Mouse (Mus musculus): ENCODE results near the gene Tomm22. TPM values are rescaled to one million over a fixed set of nuclear protein-coding genes. Genes with fewer than 3 reads are reported as not detected.

The Tomm22 gene
- polyA plus RNA-seq, 1 experiment from 2014 or later = 207 TPM

DNA sequence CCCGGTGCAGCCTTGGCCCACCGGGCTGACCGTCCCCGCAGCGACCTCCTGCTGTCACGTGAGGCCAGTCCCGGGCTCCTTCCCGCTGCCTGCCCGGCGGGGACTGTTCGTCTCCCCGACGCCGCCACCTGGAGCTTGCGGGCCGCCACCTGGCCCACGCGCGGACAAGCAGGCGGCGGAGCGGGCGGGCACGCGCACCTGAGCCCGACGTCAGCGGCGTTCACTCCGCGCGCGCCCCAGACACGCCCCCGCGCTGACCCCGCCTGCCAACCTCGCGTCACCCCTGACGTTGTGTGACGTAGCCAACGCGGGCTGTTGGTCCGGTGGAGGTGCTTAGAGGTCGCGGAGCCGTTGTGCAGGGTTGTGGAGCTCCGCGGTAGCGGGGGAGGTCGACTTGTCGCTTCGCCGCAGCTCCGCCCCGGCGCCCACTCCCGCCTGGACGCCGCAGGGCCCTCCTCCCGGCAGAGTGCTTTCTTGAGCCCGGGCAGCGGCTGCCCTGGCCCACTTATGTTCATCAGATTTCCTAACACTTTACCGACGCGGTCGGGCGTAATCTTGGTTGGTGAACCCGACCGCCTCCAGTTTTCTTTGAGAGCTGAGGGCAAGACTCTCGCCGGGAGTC is 17.1 kb downstream of the Tomm22 start, which contains the start of gene Josd1:
Gene Josd1, minus strand, starts transcription at position 274 of the 622 bp plus-strand sequence.
- ATAC-seq = peak; percentile 72
- H3K9me3 ChIP-seq (ENCODE audit: control insufficient read depth) = no peaks in the 10 kb centered on the region
- WGBS = 0% methylated on average over 63 of the region's 72 CpGs
- peak within 1 kb of the TSS; percentile 97 for H3K27ac ChIP-seq (ENCODE audit: low read depth, low read length)
- no peaks in the 10 kb centered on the region for H3K27me3 ChIP-seq (replicated peaks; ENCODE audit: control insufficient read depth, insufficient read depth, low read length)
- peaks cover 23% of the 10 kb centered on the region for H3K4me1 ChIP-seq (replicated peaks; ENCODE audit: control insufficient read depth, insufficient read depth, low read length)
- peak within 1 kb of the TSS; percentile 83 for H3K4me3 ChIP-seq (ENCODE audit: low read depth, low read length)
- peak within 1 kb of the TSS; percentile 83 for H3K9ac ChIP-seq (ENCODE audit: low read depth, low read length)
- H3K36me3 ChIP-seq (ENCODE audit: control insufficient read depth, insufficient read depth) = no peaks in the 10 kb centered on the region
- TF ChIP-seq CTCF (IDR thresholded peaks at IDR 0.05; ENCODE audit: low read depth) = 0 out of 2 replicates have a peak, but pooled peaks have one; percentile 21
- H3K4me2 ChIP-seq (replicated peaks; ENCODE audit: low read depth) = peak within 1 kb of the TSS; percentile 88

DNA sequence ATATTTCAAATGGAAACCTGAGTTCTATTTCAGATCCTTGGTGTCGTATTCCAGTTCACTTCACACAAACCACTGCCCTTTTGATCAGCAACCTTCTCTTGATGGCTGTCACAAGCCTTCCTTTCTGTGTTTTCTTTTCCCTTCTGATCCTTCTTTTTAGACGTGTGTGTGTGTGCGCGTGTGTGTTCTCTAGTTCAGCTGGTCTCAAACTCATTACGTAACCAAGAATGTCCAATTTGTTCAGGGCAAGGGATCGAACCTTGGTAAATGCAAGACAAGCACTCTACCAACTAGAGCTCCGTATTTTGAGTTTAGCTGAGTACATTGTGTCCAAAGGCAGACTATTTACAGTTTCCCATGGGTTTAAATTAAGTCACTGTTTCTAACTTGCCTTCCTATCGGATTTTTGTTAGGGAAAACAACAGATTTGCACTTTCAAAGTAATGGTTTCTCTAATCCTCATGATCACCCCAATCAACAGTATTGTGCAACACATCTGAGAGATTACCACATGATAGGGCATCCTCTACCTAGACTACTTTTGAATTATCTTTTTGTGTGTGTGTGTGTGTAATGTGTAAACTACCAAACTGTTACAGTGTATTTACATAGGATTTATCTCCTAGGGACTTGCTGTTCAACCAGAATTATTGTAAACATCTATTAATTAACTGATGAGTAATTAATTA is 17.8 kb downstream of the Tomm22 start:
- H3K27me3 ChIP-seq (replicated peaks; ENCODE audit: control insufficient read depth, insufficient read depth, low read length) = no peaks in the 10 kb centered on the region
- no peak for TF ChIP-seq CTCF (IDR thresholded peaks at IDR 0.05; ENCODE audit: low read depth)
- peak overlapping the region; percentile 83 for H3K4me3 ChIP-seq (ENCODE audit: low read depth, low read length)
- 3% methylated on average over 8 of the region's 8 CpGs for WGBS
- ATAC-seq = no peak
- H3K27ac ChIP-seq (ENCODE audit: low read depth, low read length) = peak overlapping the region; percentile 97
- peak overlapping the region; percentile 88 for H3K4me2 ChIP-seq (replicated peaks; ENCODE audit: low read depth)
- H3K9me3 ChIP-seq (ENCODE audit: control insufficient read depth) = no peaks in the 10 kb centered on the region
- H3K4me1 ChIP-seq (replicated peaks; ENCODE audit: control insufficient read depth, insufficient read depth, low read length) = peaks cover 20% of the 10 kb centered on the region
- peak overlapping the region; percentile 83 for H3K9ac ChIP-seq (ENCODE audit: low read depth, low read length)
- H3K36me3 ChIP-seq (ENCODE audit: control insufficient read depth, insufficient read depth) = no peaks in the 10 kb centered on the region

DNA sequence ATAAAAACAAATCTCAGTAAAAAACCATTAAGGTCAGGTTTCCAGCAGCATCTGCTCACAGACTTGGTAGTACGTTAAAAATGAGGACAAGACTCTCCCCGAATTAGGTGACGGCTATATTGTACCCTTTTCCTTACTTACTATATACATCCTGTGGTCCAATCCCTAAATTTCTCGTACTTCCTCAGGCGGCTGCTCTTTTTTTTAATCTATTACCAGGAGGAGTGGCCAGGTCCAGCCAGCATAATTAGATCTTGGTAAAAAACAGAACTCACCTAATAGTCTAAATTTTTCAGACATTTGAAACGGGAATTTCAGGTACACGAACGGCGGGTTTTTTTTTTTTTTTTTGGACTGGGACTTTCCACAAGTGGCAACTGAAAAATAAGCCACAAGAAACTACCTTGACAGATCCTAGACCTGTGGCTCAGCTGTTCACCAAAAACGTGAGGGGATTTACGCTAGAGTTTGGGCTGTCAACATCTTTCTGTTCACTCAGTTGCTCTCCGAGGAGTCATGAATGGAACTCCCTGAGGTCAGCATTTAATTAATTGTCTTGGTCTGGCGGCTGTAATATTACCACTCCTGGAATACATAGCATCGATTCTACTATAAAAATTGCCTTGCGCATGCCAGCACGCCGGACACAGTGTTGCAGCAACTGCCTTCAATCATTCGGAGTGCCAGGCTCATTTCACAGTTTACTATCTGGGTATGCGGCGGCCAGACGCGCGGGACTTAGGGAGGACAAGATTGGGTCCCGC is 19.2 kb downstream of the Tomm22 start:
- Histone ChIP-seq H3K27ac (ENCODE audit: low read depth, low read length) (no peak overlapping the region), H3K4me2 (replicated peaks; ENCODE audit: low read depth) (peak overlapping the region; percentile 63), H3K36me3 (ENCODE audit: control insufficient read depth, insufficient read depth) (no peaks in the 10 kb centered on the region), H3K4me1 (replicated peaks; ENCODE audit: control insufficient read depth, insufficient read depth, low read length) (peaks cover 19% of the 10 kb centered on the region), H3K9me3 (ENCODE audit: control insufficient read depth) (no peaks in the 10 kb centered on the region), H3K27me3 (replicated peaks; ENCODE audit: control insufficient read depth, insufficient read depth, low read length) (no peaks in the 10 kb centered on the region), H3K4me3 (ENCODE audit: low read depth, low read length) (peak overlapping the region; percentile 93), H3K9ac (ENCODE audit: low read depth, low read length) (no peak overlapping the region)
- no peak for ATAC-seq
- TF ChIP-seq CTCF (IDR thresholded peaks at IDR 0.05; ENCODE audit: low read depth) = no peak
- WGBS = 11% methylated on average over 24 of the region's 24 CpGs

DNA sequence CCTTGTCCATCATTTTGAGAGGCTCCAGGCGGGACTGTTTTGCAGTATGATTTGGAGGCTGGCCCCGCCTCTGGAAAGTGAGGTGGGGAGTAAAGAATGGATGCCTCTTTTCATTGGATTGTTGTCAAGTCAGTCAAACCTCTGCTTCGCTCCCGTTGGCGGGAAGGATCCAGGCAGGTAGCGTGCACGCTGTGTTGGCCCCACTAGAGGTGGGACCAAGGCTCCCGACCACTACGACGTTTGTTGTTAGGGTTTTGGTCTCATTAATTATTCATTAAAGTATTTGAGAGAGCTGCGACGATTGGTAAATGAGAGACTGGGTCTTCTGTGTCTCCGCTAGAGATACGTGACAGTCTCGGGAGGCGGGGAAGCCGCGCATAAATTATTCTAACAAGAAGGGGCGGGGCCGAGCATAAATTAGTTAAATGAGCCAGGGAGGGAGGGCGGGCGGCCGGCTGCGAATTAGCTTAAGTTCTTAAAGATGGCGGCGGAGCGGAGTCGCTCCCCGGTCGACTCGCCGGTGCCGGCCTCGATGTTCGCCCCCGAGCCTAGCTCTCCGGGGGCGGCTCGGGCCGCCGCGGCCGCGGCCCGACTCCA is 19.9 kb downstream of the Tomm22 start, which contains the start of gene Gtpbp1:
Gene Gtpbp1, plus strand, starts transcription at position 420 of the 597 bp plus-strand sequence.
- peak; percentile 93 for ATAC-seq
- peak within 1 kb of the TSS; percentile 96 for H3K4me2 ChIP-seq (replicated peaks; ENCODE audit: low read depth)
- peak within 1 kb of the TSS; percentile 93 for H3K4me3 ChIP-seq (ENCODE audit: low read depth, low read length)
- WGBS = under 1% methylated on average over 45 of the region's 45 CpGs
- no peaks in the 10 kb centered on the region for H3K27me3 ChIP-seq (replicated peaks; ENCODE audit: control insufficient read depth, insufficient read depth, low read length)
- no peaks in the 10 kb centered on the region for H3K9me3 ChIP-seq (ENCODE audit: control insufficient read depth)
- H3K27ac ChIP-seq (ENCODE audit: low read depth, low read length) = peak within 1 kb of the TSS; percentile 91
- H3K4me1 ChIP-seq (replicated peaks; ENCODE audit: control insufficient read depth, insufficient read depth, low read length) = peaks cover 14% of the 10 kb centered on the region
- H3K36me3 ChIP-seq (ENCODE audit: control insufficient read depth, insufficient read depth) = no peaks in the 10 kb centered on the region
- H3K9ac ChIP-seq (ENCODE audit: low read depth, low read length) = peak within 1 kb of the TSS; percentile 92
- no peak for TF ChIP-seq CTCF (IDR thresholded peaks at IDR 0.05; ENCODE audit: low read depth)

DNA sequence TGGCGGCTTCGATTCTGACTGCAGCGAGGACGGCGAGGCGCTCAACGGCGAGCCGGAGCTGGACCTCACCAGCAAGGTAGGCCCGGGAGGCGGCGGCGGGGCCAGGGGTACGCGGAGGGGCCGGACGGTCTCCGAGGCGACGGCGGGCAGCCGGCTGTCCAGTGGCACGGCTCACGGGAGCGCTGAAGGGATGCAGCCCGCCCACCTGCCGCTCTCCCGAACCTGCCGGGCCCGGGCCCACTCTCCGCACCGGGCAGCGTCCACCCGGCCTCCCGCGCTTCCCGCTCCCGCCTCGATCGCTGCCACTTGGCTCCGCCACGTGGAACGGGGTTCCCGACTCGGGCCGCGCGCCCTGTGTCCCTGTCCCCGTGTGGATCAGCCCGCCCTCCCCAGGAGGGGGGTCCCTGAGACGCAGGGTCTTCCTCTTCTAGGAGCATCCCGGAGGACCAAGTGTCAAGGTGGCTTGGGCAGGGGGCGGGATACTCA is 20.4 kb downstream of the Tomm22 start:
- under 1% methylated on average over 50 of the region's 53 CpGs for WGBS
- Histone ChIP-seq H3K9ac (ENCODE audit: low read depth, low read length) (peak overlapping the region; percentile 92), H3K27ac (ENCODE audit: low read depth, low read length) (peak overlapping the region; percentile 91), H3K4me2 (replicated peaks; ENCODE audit: low read depth) (peak overlapping the region; percentile 96), H3K27me3 (replicated peaks; ENCODE audit: control insufficient read depth, insufficient read depth, low read length) (no peaks in the 10 kb centered on the region), H3K36me3 (ENCODE audit: control insufficient read depth, insufficient read depth) (0 out of 2 replicates have a peak, but pooled peaks cover under 1% of the 10 kb centered on the region), H3K4me1 (replicated peaks; ENCODE audit: control insufficient read depth, insufficient read depth, low read length) (peaks cover 8% of the 10 kb centered on the region), H3K9me3 (ENCODE audit: control insufficient read depth) (no peaks in the 10 kb centered on the region), H3K4me3 (ENCODE audit: low read depth, low read length) (peak overlapping the region; percentile 93)
- ATAC-seq = peak; percentile 0; the same call in 1 of the 2 replicates
- no peak for TF ChIP-seq CTCF (IDR thresholded peaks at IDR 0.05; ENCODE audit: low read depth)

All from intestine, postnatal 0 days (tissue).